Mouse (Mus musculus) testis, adult 10 weeks (tissue): ENCODE data around the gene Adam3. TPM values are rescaled to one million over a fixed set of nuclear protein-coding genes. Genes with fewer than 3 reads are reported as not detected.

Experiments used
- polyA plus RNA-seq: library from polyadenylated mRNA; stranded (reverse); fragments of 350-450 nt; fragmentation: Illumina TruSeq; extraction: RNeasy Lipid Tissue Mini Kit (QIAGEN cat#74804); gene quantifications from one replicate; pipeline ENCODE4 v1.2.3, GENCODE M21; 2014; ENCODE audit warnings: low read depth, low replicate concordance

Adam3 gene
- polyA plus RNA-seq, result 1,986 TPM

GRCm38 (mm10) chr8:24725630-24726029 lies at the start of gene Adam3:
Gene Adam3, minus strand, starts transcription at chr8:24725852.

Other genes starting within 250 kb of the Adam3 start
- gene Adam5, start 98.5 kb upstream of the Adam3 start, polyA plus RNA-seq, result 2,259 TPM